Mouse (Mus musculus) hindbrain, embryonic 14.5 days (tissue): ENCODE data around the gene Gm37240. TPM values are rescaled to one million over a fixed set of nuclear protein-coding genes. Genes with fewer than 3 reads are reported as not detected.

Source experiments
- ATAC-seq: fragments of 200-750 bp; cut with Nextera tagmentation; 2 replicates; pipeline ENCODE4 v1.8.0; 2017; ENCODE audit warnings: moderate number of reproducible peaks, mild to moderate bottlenecking, moderate TSS enrichment, moderate library complexity; ENCODE audit not compliant: low FRiP score
- DNase-seq: peaks from one replicate; pipeline ENCODE4 v3.0.0-alpha.2; 2015; ENCODE audit warnings: low spot score
- H3K27ac ChIP-seq: fragments of 300-500 bp; sonication (generic); 2 replicates; pipeline ENCODE4 v1.5.1; 2014; ENCODE audit warnings: mild to moderate bottlenecking, moderate library complexity
- H3K27me3 ChIP-seq: fragments of 300-500 bp; sonication (generic); 2 replicates; pipeline ENCODE4 v1.6.1; 2014; ENCODE audit warnings: mild to moderate bottlenecking, low read length, mixed read lengths; ENCODE audit not compliant: control insufficient read depth, insufficient read depth
- H3K36me3 ChIP-seq: fragments of 300-500 bp; sonication (generic); replicated peaks from 2 replicates; pipeline ENCODE4 v1.6.1; 2014; ENCODE audit not compliant: control insufficient read depth, insufficient read depth
- H3K4me1 ChIP-seq: fragments of 300-500 bp; sonication (generic); replicated peaks from 2 replicates; pipeline ENCODE4 v1.6.1; 2014; ENCODE audit warnings: antibody characterized with exemption, low read length, mixed read lengths; ENCODE audit not compliant: control insufficient read depth, insufficient read depth
- H3K4me2 ChIP-seq: fragments of 300-500 bp; sonication (generic); replicated peaks from 2 replicates; pipeline ENCODE4 v1.6.1; 2014; ENCODE audit warnings: mild to moderate bottlenecking, moderate library complexity
- H3K4me3 ChIP-seq: fragments of 300-500 bp; sonication (generic); replicated peaks from 2 replicates; pipeline ENCODE4 v1.5.1; 2014; ENCODE audit warnings: mild to moderate bottlenecking, low read length
- H3K9ac ChIP-seq: fragments of 300-500 bp; sonication (generic); 2 replicates; pipeline ENCODE4 v1.6.1; 2014
- H3K9me3 ChIP-seq: fragments of 300-500 bp; sonication (generic); 2 replicates; pipeline ENCODE4 v1.6.1; 2016; ENCODE audit warnings: low read length; ENCODE audit not compliant: control insufficient read depth
- WGBS: fragments of 180-500 bp; shearing (Covaris S2); extraction: QIAGEN DNeasy Blood & Tissue Kit; methylation state at CpG from one replicate; pipeline ENCODE4 v1.1.7; 2014; 5-methylcytosine and 5-hydroxymethylcytosine counted together
- polyA plus RNA-seq: library from polyadenylated mRNA; unstranded; fragments of >200 nt; fragmentation: Nextera tagmentation; extraction: Ambion mirVana; gene quantifications from 2 replicates; pipeline ENCODE4 v1.2.1, GENCODE M21; 2014

The Gm37240 gene
- polyA plus RNA-seq, 1 experiment from 2014 or later: 0.94 TPM

DNA sequence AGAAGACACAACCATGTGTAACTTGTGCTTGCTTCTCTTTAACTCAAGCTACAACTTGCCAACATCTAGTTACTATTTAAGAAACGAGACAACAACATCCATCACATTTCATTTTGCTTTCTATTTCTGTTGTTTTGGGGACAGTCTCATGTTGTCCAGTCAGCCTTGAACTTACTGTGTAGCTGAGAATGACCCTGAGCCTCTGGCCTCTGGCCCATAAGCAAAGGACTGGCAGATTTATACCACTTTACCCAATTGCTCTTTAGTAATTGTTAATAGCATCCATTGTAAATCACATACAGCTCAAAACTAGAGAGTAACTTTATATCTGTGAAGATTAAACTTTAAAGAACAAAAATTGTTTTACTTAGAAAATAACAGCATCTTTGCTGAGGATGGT lies 1345.4 kb downstream of the Gm37240 start:
- Histone ChIP-seq H3K27me3 (no peaks in the 10 kb centered on the region), H3K27ac (no peak overlapping the region), H3K36me3 (no peaks in the 10 kb centered on the region), H3K4me2 (no peak overlapping the region), H3K9me3 (no peaks in the 10 kb centered on the region), H3K4me3 (no peak overlapping the region), H3K9ac (no peak overlapping the region), H3K4me1 (no peaks in the 10 kb centered on the region)
- ATAC-seq (no peak), DNase-seq (no peak)
- WGBS: 98% methylated on average over 1 of the region's 1 CpGs

DNA sequence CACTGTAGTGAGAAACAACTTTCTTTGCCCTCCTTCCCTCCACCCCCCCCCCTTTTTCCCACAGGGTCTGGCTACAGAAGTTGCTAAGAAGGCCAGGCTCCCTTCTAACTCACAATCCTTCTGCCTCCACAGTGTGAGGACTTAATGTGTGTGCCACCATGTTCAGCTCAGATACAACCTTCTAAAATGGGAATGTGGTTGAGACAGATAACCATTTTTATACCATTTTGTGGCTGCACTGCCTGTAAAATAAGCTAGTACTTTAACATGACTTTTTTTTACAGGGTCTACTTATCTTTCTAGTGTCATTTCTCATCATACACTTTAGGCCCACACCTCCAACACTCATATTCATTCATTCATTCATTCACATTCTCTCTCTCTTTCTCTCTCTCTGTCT lies 1346.7 kb downstream of the Gm37240 start:
- Histone ChIP-seq H3K9me3 (no peaks in the 10 kb centered on the region), H3K9ac (no peak overlapping the region), H3K4me1 (no peaks in the 10 kb centered on the region), H3K27ac (no peak overlapping the region), H3K27me3 (no peaks in the 10 kb centered on the region), H3K36me3 (no peaks in the 10 kb centered on the region), H3K4me3 (no peak overlapping the region), H3K4me2 (no peak overlapping the region)
- ATAC-seq: no peak
- no peak for DNase-seq

DNA sequence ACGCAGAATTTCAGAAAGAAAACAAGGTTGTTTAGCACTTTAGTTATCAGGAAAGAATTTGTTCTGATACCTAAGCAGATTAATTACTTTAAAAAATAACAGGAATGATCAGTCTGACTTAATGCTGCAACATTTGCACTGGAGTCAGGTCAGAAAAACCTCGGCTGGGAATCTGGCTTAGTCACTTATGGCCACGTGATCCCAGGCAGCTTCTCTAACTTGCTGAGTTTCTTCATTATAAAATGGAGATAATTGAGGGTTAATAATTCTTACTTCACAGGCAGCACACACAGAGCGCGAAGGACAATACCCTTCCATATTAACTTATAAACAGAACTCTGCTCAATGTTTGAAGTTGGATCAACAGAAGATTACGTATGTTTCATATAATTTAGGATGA lies 1350.3 kb downstream of the Gm37240 start:
- H3K4me3 ChIP-seq: no peak overlapping the region
- DNase-seq (no peak), ATAC-seq (no peak)
- H3K27ac ChIP-seq: no peak overlapping the region
- no peaks in the 10 kb centered on the region for H3K27me3 ChIP-seq
- no peaks in the 10 kb centered on the region for H3K4me1 ChIP-seq
- no peaks in the 10 kb centered on the region for H3K36me3 ChIP-seq
- WGBS: 74% methylated on average over 6 of the region's 6 CpGs
- no peaks in the 10 kb centered on the region for H3K9me3 ChIP-seq
- no peak overlapping the region for H3K4me2 ChIP-seq
- no peak overlapping the region for H3K9ac ChIP-seq

DNA sequence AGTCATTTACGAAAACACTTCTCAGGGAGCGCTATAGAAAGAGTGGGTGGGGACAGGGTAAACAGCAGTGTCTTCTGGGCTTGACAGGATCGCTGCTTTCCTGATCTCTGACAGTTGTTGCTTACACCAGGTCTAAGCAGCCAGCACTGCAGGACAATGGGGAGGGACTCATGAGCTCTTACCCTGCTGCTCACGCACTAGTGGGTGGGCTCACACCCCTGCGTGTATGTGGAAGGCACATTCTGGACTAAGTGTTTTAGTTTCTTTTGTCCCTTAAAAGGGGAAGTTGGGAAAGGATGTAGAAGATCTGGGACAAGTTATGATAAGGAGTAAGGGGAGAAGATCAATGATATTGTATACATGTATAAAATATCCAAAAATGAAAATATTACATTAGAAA lies 1354.1 kb downstream of the Gm37240 start:
- Histone ChIP-seq H3K27me3 (no peaks in the 10 kb centered on the region), H3K4me1 (no peaks in the 10 kb centered on the region), H3K9me3 (no peaks in the 10 kb centered on the region), H3K27ac (no peak overlapping the region), H3K36me3 (no peaks in the 10 kb centered on the region), H3K4me2 (no peak overlapping the region), H3K4me3 (no peak overlapping the region), H3K9ac (no peak overlapping the region)
- no peak for ATAC-seq
- DNase-seq: no peak
- WGBS: 74% methylated on average over 5 of the region's 5 CpGs

DNA sequence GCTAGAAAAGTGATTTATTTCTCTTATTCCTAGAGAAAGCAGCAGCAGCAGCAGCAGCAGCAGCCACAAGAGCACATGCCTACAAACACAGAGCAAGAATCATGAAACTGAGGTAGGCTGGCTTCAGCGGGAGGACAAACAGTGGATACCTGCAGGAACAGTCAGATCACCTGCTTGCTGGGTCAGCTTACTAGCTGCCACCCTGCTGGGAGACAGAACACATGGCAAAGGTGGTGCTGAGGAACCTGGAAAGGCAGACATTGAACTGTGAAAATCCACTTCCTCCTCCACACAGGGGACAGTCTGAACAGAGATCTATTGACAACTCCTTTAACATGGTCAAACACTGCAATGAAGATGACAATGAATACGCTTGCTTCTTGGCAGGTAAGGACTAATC lies 1358.3 kb downstream of the Gm37240 start:
- ATAC-seq (no peak), DNase-seq (no peak)
- Histone ChIP-seq H3K4me3 (no peak overlapping the region), H3K4me1 (no peaks in the 10 kb centered on the region), H3K27ac (no peak overlapping the region), H3K4me2 (no peak overlapping the region), H3K9me3 (no peaks in the 10 kb centered on the region), H3K36me3 (no peaks in the 10 kb centered on the region), H3K9ac (no peak overlapping the region), H3K27me3 (no peaks in the 10 kb centered on the region)
- 85% methylated on average over 2 of the region's 2 CpGs for WGBS

DNA sequence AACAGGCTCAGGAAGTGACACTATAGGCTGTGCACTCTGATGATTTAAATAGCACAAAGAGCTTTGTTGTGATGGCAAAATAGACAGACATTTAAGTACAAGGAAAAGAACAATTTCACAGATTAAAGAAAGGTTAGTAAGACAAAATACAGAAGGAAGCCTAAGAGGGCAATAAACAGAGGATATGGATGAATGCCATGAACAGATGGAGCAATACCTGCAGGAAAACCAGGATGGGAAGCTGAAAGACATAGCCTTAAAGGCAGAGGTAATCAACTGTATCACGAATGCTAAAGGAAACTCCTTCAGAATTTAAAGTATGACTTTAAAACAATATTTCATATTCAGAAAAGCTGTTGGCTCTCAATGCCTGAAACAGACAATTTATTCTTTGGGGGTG lies 1362.4 kb downstream of the Gm37240 start:
- no peaks in the 10 kb centered on the region for H3K36me3 ChIP-seq
- H3K4me3 ChIP-seq: no peak overlapping the region
- DNase-seq (no peak), ATAC-seq (no peak)
- H3K27ac ChIP-seq: 0 out of 2 replicates have a peak overlapping the region, but pooled peaks have one; percentile 14
- no peaks in the 10 kb centered on the region for H3K9me3 ChIP-seq
- H3K9ac ChIP-seq: no peak overlapping the region
- H3K4me1 ChIP-seq: no peaks in the 10 kb centered on the region
- 63% methylated on average over 1 of the region's 1 CpGs for WGBS
- no peak overlapping the region for H3K4me2 ChIP-seq
- H3K27me3 ChIP-seq: no peaks in the 10 kb centered on the region

DNA sequence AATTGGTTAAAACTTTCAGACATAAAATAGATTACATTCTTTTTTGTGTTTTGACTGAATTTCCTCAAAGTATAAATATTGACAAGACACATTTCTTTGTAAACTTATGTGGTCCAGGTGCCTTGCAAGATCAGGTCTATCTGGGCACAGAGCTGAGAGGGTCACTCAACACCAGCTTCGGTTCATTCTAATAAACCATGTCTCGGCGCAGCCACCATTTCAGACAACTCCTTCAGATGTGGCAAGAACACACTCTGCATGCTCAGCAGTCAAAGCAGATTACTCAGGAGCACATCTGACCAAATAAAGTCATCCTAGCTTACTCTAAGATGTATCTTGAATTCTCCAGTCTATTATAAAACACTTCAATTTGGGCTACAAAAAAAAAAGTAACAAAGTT lies 1371.2 kb downstream of the Gm37240 start:
- Histone ChIP-seq H3K9me3 (no peaks in the 10 kb centered on the region), H3K4me1 (no peaks in the 10 kb centered on the region), H3K27ac (no peak overlapping the region), H3K9ac (no peak overlapping the region), H3K4me2 (no peak overlapping the region), H3K36me3 (no peaks in the 10 kb centered on the region), H3K27me3 (no peaks in the 10 kb centered on the region), H3K4me3 (no peak overlapping the region)
- DNase-seq (no peak), ATAC-seq (no peak)
- WGBS: 95% methylated on average over 3 of the region's 3 CpGs

DNA sequence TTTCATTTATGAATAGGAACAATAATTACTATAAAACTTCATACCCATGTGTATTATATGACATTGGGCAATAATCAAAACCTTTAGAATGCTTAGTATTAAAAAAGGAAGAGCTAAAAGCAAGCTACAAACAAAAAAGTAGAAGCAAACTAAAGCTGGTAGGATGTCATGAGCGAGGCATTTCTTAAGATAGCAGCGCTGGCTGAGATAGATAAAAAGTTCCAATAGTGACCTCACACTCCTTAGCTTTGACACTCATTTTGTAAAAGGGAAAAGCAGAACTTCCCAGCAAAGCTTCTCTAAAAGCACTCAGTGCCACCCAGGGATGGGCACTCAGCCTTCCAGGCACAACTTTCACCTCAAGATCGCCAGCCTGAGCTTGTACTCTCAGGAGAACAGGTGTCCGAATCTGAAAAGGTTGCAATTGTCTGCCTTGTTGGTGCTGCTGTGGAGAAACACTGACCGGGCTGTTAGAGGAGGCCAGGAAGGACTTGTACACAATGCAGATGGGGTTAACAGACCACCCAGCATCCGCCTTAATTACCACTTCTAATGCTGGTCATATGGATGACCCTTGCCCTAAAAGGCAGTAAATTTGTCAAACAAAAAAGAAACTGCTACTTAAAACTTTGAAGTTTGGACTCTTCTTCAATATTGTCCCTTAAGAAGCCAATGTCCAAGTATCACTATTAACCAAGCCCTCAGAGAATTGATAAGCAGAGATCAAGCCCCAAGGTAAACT lies 1374.4 kb downstream of the Gm37240 start:
- no peak overlapping the region for H3K9ac ChIP-seq

DNA sequence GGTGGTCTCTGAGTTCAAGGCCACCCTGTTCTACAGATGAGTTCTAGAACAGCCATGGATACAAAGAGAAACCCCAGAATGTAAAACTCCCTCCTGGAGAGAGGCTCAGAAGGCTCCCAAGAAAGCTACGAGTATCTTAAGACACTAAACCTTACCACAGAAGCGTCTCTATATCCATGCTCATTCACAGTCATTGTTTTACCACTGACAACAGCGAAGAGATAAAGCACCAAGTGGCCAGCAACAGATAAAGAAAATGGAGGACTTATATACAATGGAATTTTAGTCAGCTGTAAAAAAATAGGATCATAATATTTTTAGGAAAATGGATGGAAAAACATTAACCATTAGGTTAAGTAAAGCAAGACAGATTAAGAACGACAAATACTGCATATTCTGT lies 1382.1 kb downstream of the Gm37240 start:
- no peak overlapping the region for H3K9ac ChIP-seq
- DNase-seq: no peak
- no peaks in the 10 kb centered on the region for H3K9me3 ChIP-seq
- no peak for ATAC-seq
- H3K27me3 ChIP-seq: no peaks in the 10 kb centered on the region
- H3K4me2 ChIP-seq: no peak overlapping the region
- no peaks in the 10 kb centered on the region for H3K36me3 ChIP-seq
- H3K4me1 ChIP-seq: no peaks in the 10 kb centered on the region
- WGBS: 92% methylated on average over 4 of the region's 4 CpGs
- no peak overlapping the region for H3K4me3 ChIP-seq
- H3K27ac ChIP-seq: no peak overlapping the region

More for the DNA sequence above, 1374.4 kb downstream of the Gm37240 start:
- no peak overlapping the region for H3K4me2 ChIP-seq
- DNase-seq (no peak), ATAC-seq (no peak)
- H3K36me3 ChIP-seq: no peaks in the 10 kb centered on the region
- no peaks in the 10 kb centered on the region for H3K27me3 ChIP-seq
- 74% methylated on average over 6 of the region's 6 CpGs for WGBS
- no peaks in the 10 kb centered on the region for H3K4me1 ChIP-seq
- no peaks in the 10 kb centered on the region for H3K9me3 ChIP-seq
- H3K4me3 ChIP-seq: no peak overlapping the region
- H3K27ac ChIP-seq: no peak overlapping the region

DNA sequence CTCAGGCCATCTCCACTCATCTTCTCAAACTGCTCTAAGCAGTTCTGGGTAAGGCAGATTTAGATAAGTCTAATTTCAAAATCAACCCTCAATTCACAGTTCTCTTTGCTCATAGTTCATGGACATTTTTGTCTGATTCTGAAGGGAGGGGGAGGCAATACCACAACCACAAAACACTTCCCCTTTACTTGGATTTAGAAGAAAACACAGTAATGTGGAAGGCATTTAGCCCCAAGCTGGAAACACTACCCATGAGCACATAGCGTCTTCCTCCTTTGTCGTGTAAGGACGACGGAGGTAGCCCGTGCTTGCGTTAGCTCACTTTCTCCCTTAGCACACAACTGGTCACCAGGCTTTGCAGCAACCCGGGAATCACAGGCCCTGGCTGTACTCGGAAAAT lies 1383.0 kb downstream of the Gm37240 start:
- ATAC-seq (no peak), DNase-seq (no peak)
- H3K9ac ChIP-seq: no peak overlapping the region
- no peaks in the 10 kb centered on the region for H3K27me3 ChIP-seq
- 95% methylated on average over 8 of the region's 8 CpGs for WGBS
- H3K9me3 ChIP-seq: no peaks in the 10 kb centered on the region
- no peaks in the 10 kb centered on the region for H3K36me3 ChIP-seq
- H3K27ac ChIP-seq: no peak overlapping the region
- no peak overlapping the region for H3K4me2 ChIP-seq
- no peak overlapping the region for H3K4me3 ChIP-seq
- H3K4me1 ChIP-seq: no peaks in the 10 kb centered on the region
